Mouse (Mus musculus) granulocyte monocyte progenitor cell, adult 5-6 weeks (primary cell): ENCODE results near the gene Ltbp3. TPM values are rescaled to one million over a fixed set of nuclear protein-coding genes. Genes with fewer than 3 reads are reported as not detected.

Source experiments
- ATAC-seq: replicated peaks from 2 replicates; pipeline ENCODE4 v1.8.0; 2016; ENCODE audit warnings: mild to moderate bottlenecking, moderate TSS enrichment, inconsistent platforms; ENCODE audit not compliant: poor library complexity, severe bottlenecking
- total RNA-seq, 2 experiments: library from RNA; stranded (forward) in 1 of 2; stranded (reverse) in 1 of 2; fragments of 200-712, 200-1000 nt in 1 of 2; fragments of >200 nt in 1 of 2; fragmentation: Nextera tagmentation in 1 of 2; gene quantifications; 2 replicates each; pipeline ENCODE4 v1.2.3; 2014 to 2017

Ltbp3 gene
- total RNA-seq, 2 experiments from 2014 or later, result 1.8 to 3.7 TPM

GRCm38 (mm10) chr19:5803041-5803880, 62.6 kb downstream of the Ltbp3 start:
- peak; percentile 60 for ATAC-seq

DNA sequence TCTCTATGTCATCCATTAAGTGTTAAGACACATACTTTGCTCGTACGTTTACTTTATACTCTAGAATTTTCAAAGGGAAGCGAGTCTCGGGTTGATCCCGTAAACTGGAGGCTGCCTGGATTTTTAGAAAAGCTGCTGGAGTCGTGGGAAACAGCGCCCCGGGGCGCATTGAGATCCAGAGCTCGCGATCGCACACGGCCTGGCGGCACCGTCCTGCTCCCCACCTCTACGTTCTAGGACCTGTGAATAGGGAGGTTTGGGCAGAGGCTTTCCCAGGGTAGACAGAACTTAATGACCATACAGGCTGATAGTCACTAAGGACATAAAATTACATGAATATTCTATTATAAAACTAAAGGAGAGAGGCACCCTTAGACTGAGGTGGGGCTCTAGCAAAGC, 63.2 kb downstream of the Ltbp3 start:
- ATAC-seq, result no peak

- ATAC-seq, result no peak
These were observed 63.7 kb downstream of the Ltbp3 start for GRCm38 (mm10) chr19:5804371-5804899.

DNA sequence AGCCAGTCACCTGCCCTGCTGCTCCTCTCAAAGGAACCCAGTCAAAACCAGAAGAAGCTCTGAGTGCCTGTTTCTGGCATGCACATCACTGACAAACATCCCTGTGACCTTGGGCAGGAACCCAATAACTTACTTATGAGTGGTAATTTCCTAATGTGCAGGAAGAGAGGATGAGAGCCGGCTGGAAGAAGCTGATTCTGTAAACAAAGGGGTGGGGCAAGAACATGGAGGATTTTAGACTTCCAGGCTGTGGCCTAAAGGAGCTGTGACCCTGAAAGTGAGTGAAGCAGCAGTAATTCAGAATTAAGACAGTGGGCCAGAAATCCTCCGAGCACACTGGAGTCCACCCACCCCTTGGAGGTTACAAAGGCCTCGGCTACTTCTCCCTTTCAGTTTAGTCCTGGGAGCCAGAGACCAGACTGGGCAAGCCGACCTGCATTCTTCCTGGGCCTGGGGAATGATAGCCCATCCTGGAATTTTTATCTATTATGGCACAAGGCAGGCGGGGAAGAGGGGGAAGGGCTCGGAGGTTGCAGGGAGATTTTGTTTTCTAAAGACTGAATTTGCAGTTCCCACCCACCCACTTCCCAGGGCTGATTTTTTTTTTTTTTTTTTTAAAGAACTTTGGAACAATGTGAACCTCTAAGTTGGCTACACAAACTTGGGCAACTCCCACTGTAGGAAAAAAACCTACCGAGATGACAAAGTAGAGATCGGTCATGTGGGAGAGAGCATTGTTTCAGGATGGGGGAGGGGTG, 65.5 kb downstream of the Ltbp3 start:
- ATAC-seq, result no peak

GRCm38 (mm10) chr19:5806809-5807205, 66.1 kb downstream of the Ltbp3 start:
- peak; percentile 18 for ATAC-seq

- ATAC-seq, result 0 out of 2 replicates have a peak, but pooled peaks have one; percentile 2
These were observed 67.0 kb downstream of the Ltbp3 start for GRCm38 (mm10) chr19:5807740-5808139.

Other genes starting within 250 kb of the Ltbp3 start
- gene 1700020D05Rik, start 237.1 kb upstream of the Ltbp3 start, total RNA-seq (2014; fragmentation: Nextera tagmentation), result 2.8 TPM in 1 of 2 replicates, not detected in the other
- not detected in 2 replicates for gene 1700020D05Rik, start 237.1 kb upstream of the Ltbp3 start, total RNA-seq (2017)
- gene Snx32, start 230.4 kb upstream of the Ltbp3 start, total RNA-seq (2014; fragmentation: Nextera tagmentation), result 4.9 and 5.7 TPM in 2 replicates
- gene Snx32, start 230.4 kb upstream of the Ltbp3 start, total RNA-seq (2017), result 1.1 and 1.7 TPM in 2 replicates
- gene Ovol1, start 180.3 kb upstream of the Ltbp3 start, total RNA-seq (2014; fragmentation: Nextera tagmentation), result not detected in 2 replicates
- not detected in 2 replicates for gene Ovol1, start 180.3 kb upstream of the Ltbp3 start, total RNA-seq (2017)
- 5.7 and 17.5 TPM in 2 replicates for gene Ap5b1, start 172.9 kb upstream of the Ltbp3 start, total RNA-seq (2014; fragmentation: Nextera tagmentation)
- 7.5 and 10.4 TPM in 2 replicates for gene Ap5b1, start 172.9 kb upstream of the Ltbp3 start, total RNA-seq (2017)
- 78.4 and 114 TPM in 2 replicates for gene Rnaseh2c, start 139.0 kb upstream of the Ltbp3 start, total RNA-seq (2014; fragmentation: Nextera tagmentation)
- 37.7 and 140 TPM in 2 replicates for gene Rnaseh2c, start 139.0 kb upstream of the Ltbp3 start, total RNA-seq (2017)
- 27.9 and 52.2 TPM in 2 replicates for gene Kat5, start 130.7 kb upstream of the Ltbp3 start, total RNA-seq (2014; fragmentation: Nextera tagmentation)
- 60.2 and 82.3 TPM in 2 replicates for gene Kat5, start 130.7 kb upstream of the Ltbp3 start, total RNA-seq (2017)
- 37.1 and 46.4 TPM in 2 replicates for gene Rela, start 103.4 kb upstream of the Ltbp3 start, total RNA-seq (2014; fragmentation: Nextera tagmentation)
- gene Rela, start 103.4 kb upstream of the Ltbp3 start, total RNA-seq (2017), result 25.4 and 31.7 TPM in 2 replicates
- 56.8 and 65.9 TPM in 2 replicates for gene Sipa1, start 77.2 kb upstream of the Ltbp3 start, total RNA-seq (2014; fragmentation: Nextera tagmentation)
- 17.3 and 20.8 TPM in 2 replicates for gene Sipa1, start 77.2 kb upstream of the Ltbp3 start, total RNA-seq (2017)
- gene Map3k11, start 52.2 kb upstream of the Ltbp3 start, total RNA-seq (2014; fragmentation: Nextera tagmentation), result 23.0 and 30.4 TPM in 2 replicates
- gene Map3k11, start 52.2 kb upstream of the Ltbp3 start, total RNA-seq (2017), result 21.9 and 22.2 TPM in 2 replicates
- 35.2 and 46.8 TPM in 2 replicates for gene Pcnx3, start 52.0 kb upstream of the Ltbp3 start, total RNA-seq (2014; fragmentation: Nextera tagmentation)
- 12.6 and 22.7 TPM in 2 replicates for gene Pcnx3, start 52.0 kb upstream of the Ltbp3 start, total RNA-seq (2017)
- not detected in 2 replicates for gene Kcnk7, start 36.5 kb upstream of the Ltbp3 start, total RNA-seq (2014; fragmentation: Nextera tagmentation)
- not detected in 2 replicates for gene Kcnk7, start 36.5 kb upstream of the Ltbp3 start, total RNA-seq (2017)
- gene Ehbp1l1, start 14.6 kb upstream of the Ltbp3 start, total RNA-seq (2014; fragmentation: Nextera tagmentation), result 23.2 and 29.5 TPM in 2 replicates
- gene Ehbp1l1, start 14.6 kb upstream of the Ltbp3 start, total RNA-seq (2017), result 30.6 and 41.6 TPM in 2 replicates
- gene Fam89b, start 11.3 kb upstream of the Ltbp3 start, total RNA-seq (2014; fragmentation: Nextera tagmentation), result 37.4 and 41.7 TPM in 2 replicates
- gene Fam89b, start 11.3 kb upstream of the Ltbp3 start, total RNA-seq (2017), result 20.9 and 31.8 TPM in 2 replicates
- 40.9 and 47.7 TPM in 2 replicates for gene Scyl1, start 30.5 kb downstream of the Ltbp3 start, total RNA-seq (2014; fragmentation: Nextera tagmentation)
- 22.8 and 23.3 TPM in 2 replicates for gene Scyl1, start 30.5 kb downstream of the Ltbp3 start, total RNA-seq (2017)
- gene Frmd8, start 134.4 kb downstream of the Ltbp3 start, total RNA-seq (2014; fragmentation: Nextera tagmentation), result 17.9 and 25.4 TPM in 2 replicates
- gene Frmd8, start 134.4 kb downstream of the Ltbp3 start, total RNA-seq (2017), result 19.0 and 28.4 TPM in 2 replicates
- 38.2 and 44.5 TPM in 2 replicates for gene Slc25a45, start 136.9 kb downstream of the Ltbp3 start, total RNA-seq (2014; fragmentation: Nextera tagmentation)
- 35.5 and 35.6 TPM in 2 replicates for gene Slc25a45, start 136.9 kb downstream of the Ltbp3 start, total RNA-seq (2017)
- 1.1 and 2.5 TPM in 2 replicates for gene Tigd3, start 153.2 kb downstream of the Ltbp3 start, total RNA-seq (2014; fragmentation: Nextera tagmentation)
- gene Tigd3, start 153.2 kb downstream of the Ltbp3 start, total RNA-seq (2017), result 2.3 and 4.4 TPM in 2 replicates
- 97.3 and 126 TPM in 2 replicates for gene Dpf2, start 172.1 kb downstream of the Ltbp3 start, total RNA-seq (2014; fragmentation: Nextera tagmentation)
- gene Dpf2, start 172.1 kb downstream of the Ltbp3 start, total RNA-seq (2017), result 62.7 and 108 TPM in 2 replicates
- 0.23 TPM in 1 of 2 replicates, not detected in the other for gene Cdc42ep2, start 183.9 kb downstream of the Ltbp3 start, total RNA-seq (2014; fragmentation: Nextera tagmentation)
- not detected in 2 replicates for gene Cdc42ep2, start 183.9 kb downstream of the Ltbp3 start, total RNA-seq (2017)
- 122 and 129 TPM in 2 replicates for gene Pola2, start 223.3 kb downstream of the Ltbp3 start, total RNA-seq (2014; fragmentation: Nextera tagmentation)
- gene Pola2, start 223.3 kb downstream of the Ltbp3 start, total RNA-seq (2017), result 56.9 and 64.9 TPM in 2 replicates
- not detected in 2 replicates for gene Slc22a20, start 245.2 kb downstream of the Ltbp3 start, total RNA-seq (2014; fragmentation: Nextera tagmentation)
- not detected in 2 replicates for gene Slc22a20, start 245.2 kb downstream of the Ltbp3 start, total RNA-seq (2017)